Mouse (Mus musculus) hindbrain, postnatal 0 days (tissue): ENCODE measurements at regions not wholly inside any gene's neighbourhood (a gene's known extent, or its start where the extent isn't known, plus 50 kb on each side); places are given as distances from the start of the nearest gene placed in this dataset.

Experiments
- ATAC-seq: fragments of 200-750 bp; cut with Nextera tagmentation; 2 replicates; pipeline ENCODE4 v1.8.0; 2017; ENCODE audit warnings: mild to moderate bottlenecking, moderate TSS enrichment, moderate library complexity
- DNase-seq: peaks from one replicate; pipeline ENCODE4 v3.0.0-alpha.2; 2015; ENCODE audit warnings: low spot score
- H3K27ac ChIP-seq: fragments of 300-500 bp; sonication (generic); 2 replicates; pipeline ENCODE4 v1.5.1; 2014; ENCODE audit warnings: mild to moderate bottlenecking
- H3K27me3 ChIP-seq: fragments of 300-500 bp; sonication (generic); 2 replicates; pipeline ENCODE4 v1.6.1; 2014; ENCODE audit warnings: low read length, mixed read lengths; ENCODE audit not compliant: insufficient read depth
- H3K36me3 ChIP-seq: fragments of 300-500 bp; sonication (generic); 2 replicates; pipeline ENCODE4 v1.6.1; 2014; ENCODE audit warnings: low read length, mixed read lengths; ENCODE audit not compliant: insufficient read depth
- H3K4me1 ChIP-seq: fragments of 300-500 bp; sonication (generic); 2 replicates; pipeline ENCODE4 v1.6.1; 2014; ENCODE audit warnings: antibody characterized with exemption, low read length, mixed read lengths; ENCODE audit not compliant: insufficient read depth
- H3K4me2 ChIP-seq: fragments of 300-500 bp; sonication (generic); 2 replicates; pipeline ENCODE4 v1.6.1; 2014; ENCODE audit warnings: low read depth, mild to moderate bottlenecking, low read length, moderate library complexity, mixed read lengths
- H3K4me3 ChIP-seq: fragments of 300-500 bp; sonication (generic); 2 replicates; pipeline ENCODE4 v1.5.1; 2014; ENCODE audit warnings: low read length
- H3K9ac ChIP-seq: fragments of 300-500 bp; sonication (generic); replicated peaks from 2 replicates; pipeline ENCODE4 v1.6.1; 2014; ENCODE audit warnings: mild to moderate bottlenecking, low read length, moderate library complexity, mixed read lengths
- H3K9me3 ChIP-seq: fragments of 300-500 bp; sonication (generic); 2 replicates; pipeline ENCODE4 v1.6.1; 2016; ENCODE audit warnings: low read length, mixed read lengths
- CTCF ChIP-seq: IDR thresholded peaks from 2 replicates; pipeline ENCODE4 v1.5.1; 2016; ENCODE audit warnings: antibody characterized with exemption, control low read depth, low read depth
- WGBS: fragments of 180-500 bp; shearing (Covaris S2); extraction: QIAGEN DNeasy Blood & Tissue Kit; methylation state at CpG from one replicate; pipeline ENCODE4 v1.1.7; 2014; 5-methylcytosine and 5-hydroxymethylcytosine counted together

DNA sequence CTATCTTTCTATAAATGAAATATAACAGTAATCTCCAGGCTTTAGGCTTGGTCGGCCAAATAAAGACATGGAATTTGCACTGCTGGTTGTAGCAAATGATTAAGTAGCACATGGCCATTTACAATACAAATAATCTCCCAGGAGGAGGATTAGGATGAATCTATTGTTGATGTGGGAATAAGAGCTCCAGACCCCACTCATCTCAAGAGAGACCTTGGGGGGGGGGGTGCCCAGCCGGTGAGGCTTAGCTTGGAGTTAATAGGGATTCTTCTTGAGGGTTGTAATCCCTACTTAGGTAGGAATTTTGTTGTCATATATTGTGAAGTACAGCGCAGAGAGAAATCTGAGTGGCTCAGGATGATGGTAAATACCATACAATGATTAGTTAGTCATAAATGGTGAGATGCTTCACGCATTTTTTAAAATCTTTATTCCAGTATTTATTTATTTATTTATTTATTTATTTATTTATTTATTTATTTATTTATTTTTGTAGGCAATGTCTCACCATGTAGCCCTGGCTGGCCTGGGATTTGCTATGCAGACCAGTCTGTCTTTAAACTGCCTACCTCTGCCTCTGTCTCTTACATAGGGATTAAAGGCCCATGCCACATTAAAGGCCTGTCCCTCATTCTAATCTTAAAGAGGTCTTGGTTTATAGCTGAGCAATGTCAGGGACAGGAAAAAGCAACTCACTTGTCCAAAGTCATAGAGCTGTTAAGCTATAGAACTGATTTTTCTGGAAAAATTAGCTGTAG is 175.7 kb upstream of the Sel1l start:
- Histone ChIP-seq H3K9ac (no peak overlapping the region), H3K27ac (no peak overlapping the region), H3K36me3 (no peaks in the 10 kb centered on the region), H3K4me2 (no peak overlapping the region), H3K9me3 (no peaks in the 10 kb centered on the region), H3K4me1 (no peaks in the 10 kb centered on the region), H3K4me3 (no peak overlapping the region), H3K27me3 (no peaks in the 10 kb centered on the region)
- DNase-seq (no peak), ATAC-seq (no peak)
- no peak for TF ChIP-seq CTCF
- 68% methylated on average over 4 of the region's 4 CpGs for WGBS

DNA sequence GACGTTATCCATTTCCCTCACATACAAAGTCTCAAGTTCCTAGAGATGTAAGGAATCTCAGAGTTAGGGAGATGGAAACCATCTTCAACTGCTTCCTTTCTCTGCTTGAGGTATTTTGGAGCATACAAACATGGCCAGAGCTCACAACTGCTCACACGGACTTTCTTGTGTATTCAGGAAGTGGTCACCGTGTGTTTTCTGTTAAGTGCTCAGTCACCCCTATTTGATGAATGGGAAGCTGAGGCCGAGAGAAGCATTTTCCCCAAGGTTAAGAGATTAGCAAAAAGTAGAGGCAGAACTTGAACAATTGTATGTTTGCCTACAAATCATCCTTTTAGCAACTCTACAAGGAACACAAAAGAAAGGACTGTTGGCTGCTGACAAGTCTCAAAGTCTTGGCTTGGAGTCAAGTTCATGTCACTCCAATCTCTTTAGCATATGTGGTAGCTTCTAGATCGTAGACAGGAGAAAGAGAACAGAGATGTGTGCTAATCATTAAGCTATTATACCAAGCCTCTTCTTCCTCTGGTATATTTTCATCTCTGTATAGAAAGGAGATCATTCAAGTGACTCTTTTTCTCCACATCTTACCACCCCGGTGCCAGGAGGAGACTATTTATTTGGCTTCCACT is 170.8 kb upstream of the Sel1l start:
- ATAC-seq, result no peak
- Histone ChIP-seq H3K27ac (no peak overlapping the region), H3K9me3 (no peaks in the 10 kb centered on the region), H3K4me2 (no peak overlapping the region), H3K27me3 (no peaks in the 10 kb centered on the region), H3K36me3 (no peaks in the 10 kb centered on the region), H3K9ac (no peak overlapping the region), H3K4me1 (no peaks in the 10 kb centered on the region), H3K4me3 (no peak overlapping the region)
- 46% methylated on average over 6 of the region's 6 CpGs for WGBS
- peak; percentile 11 for DNase-seq
- no peak for TF ChIP-seq CTCF

GRCm38 (mm10) chr12:92015373-92015772 is 166.4 kb upstream of the Sel1l start:
- H3K27ac ChIP-seq, result no peak overlapping the region
- H3K4me1 ChIP-seq, result no peaks in the 10 kb centered on the region
- no peaks in the 10 kb centered on the region for H3K36me3 ChIP-seq
- no peak overlapping the region for H3K4me2 ChIP-seq
- ATAC-seq (no peak), DNase-seq (no peak)
- H3K27me3 ChIP-seq, result 0 out of 2 replicates have a peak, but pooled peaks cover under 1% of the 10 kb centered on the region
- no peak overlapping the region for H3K4me3 ChIP-seq
- no peak for TF ChIP-seq CTCF
- no peaks in the 10 kb centered on the region for H3K9me3 ChIP-seq
- no peak overlapping the region for H3K9ac ChIP-seq
- 90% methylated on average over 2 of the region's 2 CpGs for WGBS

- H3K27me3 ChIP-seq, result 0 out of 2 replicates have a peak, but pooled peaks cover 4% of the 10 kb centered on the region
- TF ChIP-seq CTCF, result no peak
- no peaks in the 10 kb centered on the region for H3K4me1 ChIP-seq
- H3K9me3 ChIP-seq, result no peaks in the 10 kb centered on the region
- H3K9ac ChIP-seq, result no peak overlapping the region
- no peak for ATAC-seq
- H3K4me2 ChIP-seq, result no peak overlapping the region
- WGBS, result 86% methylated on average over 8 of the region's 8 CpGs
- no peak for DNase-seq
- H3K4me3 ChIP-seq, result no peak overlapping the region
- no peak overlapping the region for H3K27ac ChIP-seq
- H3K36me3 ChIP-seq, result no peaks in the 10 kb centered on the region
These were observed 165.0 kb upstream of the Sel1l start for GRCm38 (mm10) chr12:92013979-92014378.

- TF ChIP-seq CTCF, result peak; percentile 92
- H3K36me3 ChIP-seq, result no peaks in the 10 kb centered on the region
- H3K9me3 ChIP-seq, result no peaks in the 10 kb centered on the region
These were observed 164.3 kb upstream of the Sel1l start for GRCm38 (mm10) chr12:92013244-92013643.

GRCm38 (mm10) chr12:92004391-92005094 is 155.6 kb upstream of the Sel1l start:
- H3K36me3 ChIP-seq, result no peaks in the 10 kb centered on the region
- no peak overlapping the region for H3K4me2 ChIP-seq
- no peak overlapping the region for H3K27ac ChIP-seq
- no peaks in the 10 kb centered on the region for H3K27me3 ChIP-seq
- ATAC-seq (peak; percentile 53; the same call in 1 of the 2 replicates), DNase-seq (peak; percentile 19)
- no peaks in the 10 kb centered on the region for H3K9me3 ChIP-seq
- H3K4me3 ChIP-seq, result no peak overlapping the region
- no peak overlapping the region for H3K9ac ChIP-seq
- H3K4me1 ChIP-seq, result no peaks in the 10 kb centered on the region
- TF ChIP-seq CTCF, result no peak
- 35% methylated on average over 12 of the region's 12 CpGs for WGBS

More at GRCm38 (mm10) chr12:92013244-92013643, 164.3 kb upstream of the Sel1l start:
- Histone ChIP-seq H3K27me3 (0 out of 2 replicates have a peak, but pooled peaks cover 4% of the 10 kb centered on the region), H3K4me2 (no peak overlapping the region), H3K4me3 (no peak overlapping the region), H3K4me1 (no peaks in the 10 kb centered on the region), H3K27ac (no peak overlapping the region), H3K9ac (no peak overlapping the region)
- DNase-seq, result peak; percentile 80
- no peak for ATAC-seq
- 10% methylated on average over 8 of the region's 8 CpGs for WGBS
